Mouse (Mus musculus): Measurements from ENCODE around the gene Foxp1. TPM values are rescaled to one million over a fixed set of nuclear protein-coding genes. Genes with fewer than 3 reads are reported as not detected.

Gene Foxp1
- polyA plus RNA-seq, 1 experiment from 2014 or later: 65.4 TPM

DNA sequence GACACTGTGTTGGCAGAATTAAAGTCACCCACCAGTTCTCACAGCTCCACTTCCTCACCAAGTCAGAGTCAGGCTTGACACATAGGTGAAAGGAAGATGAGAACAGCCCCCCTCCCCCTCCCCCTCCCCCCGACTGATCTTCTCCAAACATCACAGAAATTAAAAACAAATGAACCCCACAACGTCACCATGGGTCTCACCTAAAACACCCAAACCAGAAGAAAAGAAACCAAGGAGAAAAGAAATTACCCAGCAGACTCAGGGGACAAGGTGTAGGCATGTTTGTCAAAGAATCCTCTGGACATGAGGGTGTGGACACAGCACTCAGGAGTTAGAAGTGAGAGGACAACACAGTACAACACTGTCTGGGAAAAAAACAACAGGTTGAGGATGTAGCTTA, 93.6 kb downstream of the Foxp1 start:
- 48% methylated on average over 2 of the region's 2 CpGs for WGBS

GRCm38 (mm10) chr6:99427301-99427700, 95.2 kb downstream of the Foxp1 start:
- Histone ChIP-seq H3K4me1 (ENCODE audit: control insufficient read depth, insufficient read depth, low read length) (no peaks in the 10 kb centered on the region), H3K27ac (replicated peaks; ENCODE audit: low read depth, low read length) (no peak overlapping the region), H3K4me2 (ENCODE audit: low read depth, severe bottlenecking) (no peak overlapping the region), H3K36me3 (ENCODE audit: control insufficient read depth, insufficient read depth, low read length) (no peaks in the 10 kb centered on the region), H3K27me3 (ENCODE audit: control insufficient read depth, insufficient read depth, low read length) (no peaks in the 10 kb centered on the region), H3K4me3 (ENCODE audit: low read depth, low read length) (no peak overlapping the region), H3K9ac (ENCODE audit: low read length) (no peak overlapping the region), H3K9me3 (ENCODE audit: control insufficient read depth, low read length) (no peaks in the 10 kb centered on the region)
- DNase-seq (ENCODE audit: low spot score) (no peak), ATAC-seq (ENCODE audit: insufficient number of reproducible peaks, low FRiP score, low TSS enrichment, low read depth) (no peak)
- WGBS: 90% methylated on average over 4 of the region's 4 CpGs

More for the DNA sequence above, 93.6 kb downstream of the Foxp1 start:
- Histone ChIP-seq H3K4me2 (ENCODE audit: low read depth, severe bottlenecking) (no peak overlapping the region), H3K9me3 (ENCODE audit: control insufficient read depth, low read length) (no peaks in the 10 kb centered on the region), H3K4me3 (ENCODE audit: low read depth, low read length) (no peak overlapping the region), H3K27me3 (ENCODE audit: control insufficient read depth, insufficient read depth, low read length) (no peaks in the 10 kb centered on the region), H3K4me1 (ENCODE audit: control insufficient read depth, insufficient read depth, low read length) (no peaks in the 10 kb centered on the region), H3K27ac (replicated peaks; ENCODE audit: low read depth, low read length) (no peak overlapping the region), H3K9ac (ENCODE audit: low read length) (no peak overlapping the region), H3K36me3 (ENCODE audit: control insufficient read depth, insufficient read depth, low read length) (no peaks in the 10 kb centered on the region)
- ATAC-seq (ENCODE audit: insufficient number of reproducible peaks, low FRiP score, low TSS enrichment, low read depth): no peak
- no peak for DNase-seq (ENCODE audit: low spot score)

DNA sequence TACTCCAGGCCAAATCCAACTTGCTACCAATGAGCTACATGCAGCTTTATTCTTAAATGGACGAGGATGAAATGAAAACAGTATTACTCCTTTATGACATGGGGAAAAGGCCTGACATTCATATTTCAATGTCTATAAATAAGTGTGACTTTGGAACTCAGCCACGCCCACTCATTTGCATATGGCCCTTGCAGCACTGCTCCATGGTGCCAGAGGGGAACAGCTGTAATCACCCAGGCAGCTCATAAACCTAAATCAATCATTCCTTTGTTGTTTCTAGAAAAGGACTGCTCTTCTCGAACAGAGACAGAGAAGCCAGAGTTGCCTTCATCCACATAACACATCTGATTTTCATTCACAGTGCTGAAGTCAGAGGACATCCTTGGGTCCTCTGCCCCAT, 97.5 kb downstream of the Foxp1 start:
- DNase-seq (ENCODE audit: low spot score): no peak
- Histone ChIP-seq H3K36me3 (ENCODE audit: control insufficient read depth, insufficient read depth, low read length) (no peaks in the 10 kb centered on the region), H3K27ac (replicated peaks; ENCODE audit: low read depth, low read length) (no peak overlapping the region), H3K9ac (ENCODE audit: low read length) (no peak overlapping the region), H3K4me2 (ENCODE audit: low read depth, severe bottlenecking) (no peak overlapping the region), H3K9me3 (ENCODE audit: control insufficient read depth, low read length) (no peaks in the 10 kb centered on the region), H3K27me3 (ENCODE audit: control insufficient read depth, insufficient read depth, low read length) (no peaks in the 10 kb centered on the region), H3K4me3 (ENCODE audit: low read depth, low read length) (no peak overlapping the region), H3K4me1 (ENCODE audit: control insufficient read depth, insufficient read depth, low read length) (no peaks in the 10 kb centered on the region)
- 50% methylated on average over 3 of the region's 3 CpGs for WGBS
- no peak for ATAC-seq (ENCODE audit: insufficient number of reproducible peaks, low FRiP score, low TSS enrichment, low read depth)

DNA sequence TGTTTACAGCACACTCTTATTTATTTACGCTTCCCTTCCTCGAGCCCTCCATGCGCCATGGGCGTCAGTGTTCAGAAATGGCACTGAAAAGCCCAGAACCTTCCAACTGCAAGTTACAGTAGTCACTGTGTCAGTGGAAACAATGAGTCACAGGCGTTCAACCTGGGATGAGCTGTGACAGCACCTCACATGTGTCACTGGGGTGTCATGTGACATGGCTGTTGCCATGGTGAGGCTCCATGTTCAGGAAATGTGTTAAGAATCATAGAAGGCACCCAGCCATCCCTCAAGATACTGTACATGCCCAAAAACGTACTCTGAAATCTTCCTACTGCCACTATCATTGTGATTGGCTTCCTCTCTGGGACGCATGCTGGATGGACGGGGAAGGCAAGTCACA, 101.9 kb downstream of the Foxp1 start:
- Histone ChIP-seq H3K9me3 (ENCODE audit: control insufficient read depth, low read length) (no peaks in the 10 kb centered on the region), H3K4me2 (ENCODE audit: low read depth, severe bottlenecking) (no peak overlapping the region), H3K27ac (replicated peaks; ENCODE audit: low read depth, low read length) (no peak overlapping the region), H3K4me3 (ENCODE audit: low read depth, low read length) (no peak overlapping the region), H3K9ac (ENCODE audit: low read length) (no peak overlapping the region), H3K36me3 (ENCODE audit: control insufficient read depth, insufficient read depth, low read length) (no peaks in the 10 kb centered on the region), H3K27me3 (ENCODE audit: control insufficient read depth, insufficient read depth, low read length) (no peaks in the 10 kb centered on the region), H3K4me1 (ENCODE audit: control insufficient read depth, insufficient read depth, low read length) (no peaks in the 10 kb centered on the region)
- WGBS: 83% methylated on average over 8 of the region's 8 CpGs
- ATAC-seq (ENCODE audit: insufficient number of reproducible peaks, low FRiP score, low TSS enrichment, low read depth) (no peak), DNase-seq (ENCODE audit: low spot score) (no peak)

GRCm38 (mm10) chr6:99412598-99412997, 109.9 kb downstream of the Foxp1 start:
- Histone ChIP-seq H3K9me3 (ENCODE audit: control insufficient read depth, low read length) (no peaks in the 10 kb centered on the region), H3K4me2 (ENCODE audit: low read depth, severe bottlenecking) (no peak overlapping the region), H3K4me3 (ENCODE audit: low read depth, low read length) (no peak overlapping the region), H3K9ac (ENCODE audit: low read length) (no peak overlapping the region), H3K4me1 (ENCODE audit: control insufficient read depth, insufficient read depth, low read length) (peaks cover 4% of the 10 kb centered on the region; the same call in 1 of the 2 replicates), H3K27ac (replicated peaks; ENCODE audit: low read depth, low read length) (no peak overlapping the region), H3K36me3 (ENCODE audit: control insufficient read depth, insufficient read depth, low read length) (no peaks in the 10 kb centered on the region), H3K27me3 (ENCODE audit: control insufficient read depth, insufficient read depth, low read length) (no peaks in the 10 kb centered on the region)
- WGBS: 83% methylated on average over 6 of the region's 6 CpGs
- no peak for ATAC-seq (ENCODE audit: insufficient number of reproducible peaks, low FRiP score, low TSS enrichment, low read depth)
- DNase-seq (ENCODE audit: low spot score): no peak

DNA sequence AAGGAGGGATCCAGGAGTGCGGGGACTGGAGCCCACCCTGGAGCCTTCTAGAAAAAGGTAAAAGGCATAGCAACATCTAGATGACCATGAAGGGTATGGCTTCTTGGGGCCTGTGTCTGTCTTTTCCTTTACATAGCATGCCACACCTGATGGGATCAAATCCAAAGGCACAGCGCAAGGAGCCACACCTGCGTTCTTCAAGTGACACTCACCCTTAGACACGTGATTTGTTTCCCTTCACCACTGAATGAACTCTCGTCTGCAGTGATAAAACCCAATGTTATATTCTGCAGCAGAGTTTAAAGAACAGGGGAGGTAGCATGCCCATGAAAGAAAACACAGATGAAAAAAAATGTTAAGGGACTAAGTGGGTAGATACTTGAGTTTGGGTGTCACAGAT, 112.9 kb downstream of the Foxp1 start:
- Histone ChIP-seq H3K4me2 (ENCODE audit: low read depth, severe bottlenecking) (no peak overlapping the region), H3K27me3 (ENCODE audit: control insufficient read depth, insufficient read depth, low read length) (no peaks in the 10 kb centered on the region), H3K36me3 (ENCODE audit: control insufficient read depth, insufficient read depth, low read length) (no peaks in the 10 kb centered on the region), H3K4me1 (ENCODE audit: control insufficient read depth, insufficient read depth, low read length) (peaks cover 4% of the 10 kb centered on the region; the same call in 1 of the 2 replicates), H3K4me3 (ENCODE audit: low read depth, low read length) (no peak overlapping the region), H3K27ac (replicated peaks; ENCODE audit: low read depth, low read length) (no peak overlapping the region), H3K9me3 (ENCODE audit: control insufficient read depth, low read length) (no peaks in the 10 kb centered on the region), H3K9ac (ENCODE audit: low read length) (no peak overlapping the region)
- ATAC-seq (ENCODE audit: insufficient number of reproducible peaks, low FRiP score, low TSS enrichment, low read depth) (no peak), DNase-seq (ENCODE audit: low spot score) (no peak)
- WGBS: 85% methylated on average over 5 of the region's 5 CpGs

DNA sequence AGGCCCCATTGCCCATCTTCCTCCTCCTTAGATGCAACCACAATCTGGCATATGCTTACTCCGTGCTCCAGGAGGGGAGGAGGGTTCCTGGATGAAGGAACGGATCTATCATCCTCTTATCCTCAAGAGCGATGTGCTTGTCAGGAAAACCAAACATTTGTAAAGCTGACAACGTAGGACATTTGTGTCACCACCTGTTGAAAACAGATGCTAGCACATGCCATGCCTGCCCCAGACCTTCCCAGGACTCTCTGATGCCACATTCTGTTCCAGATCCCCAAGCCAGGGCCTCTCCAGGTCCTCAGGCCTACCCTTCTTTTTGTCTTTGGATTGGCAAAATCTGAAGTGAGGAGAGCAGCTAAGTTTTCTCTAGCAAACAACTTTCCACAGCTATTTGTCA, 113.6 kb downstream of the Foxp1 start:
- H3K4me3 ChIP-seq (ENCODE audit: low read depth, low read length): no peak overlapping the region
- H3K4me1 ChIP-seq (ENCODE audit: control insufficient read depth, insufficient read depth, low read length): peaks cover 4% of the 10 kb centered on the region; the same call in 1 of the 2 replicates
- H3K9me3 ChIP-seq (ENCODE audit: control insufficient read depth, low read length): no peaks in the 10 kb centered on the region
- no peaks in the 10 kb centered on the region for H3K36me3 ChIP-seq (ENCODE audit: control insufficient read depth, insufficient read depth, low read length)
- H3K9ac ChIP-seq (ENCODE audit: low read length): no peak overlapping the region
- H3K4me2 ChIP-seq (ENCODE audit: low read depth, severe bottlenecking): no peak overlapping the region
- H3K27me3 ChIP-seq (ENCODE audit: control insufficient read depth, insufficient read depth, low read length): no peaks in the 10 kb centered on the region
- ATAC-seq (ENCODE audit: insufficient number of reproducible peaks, low FRiP score, low TSS enrichment, low read depth) (no peak), DNase-seq (ENCODE audit: low spot score) (no peak)
- no peak overlapping the region for H3K27ac ChIP-seq (replicated peaks; ENCODE audit: low read depth, low read length)
- WGBS: 71% methylated on average over 4 of the region's 4 CpGs

- no peak overlapping the region for H3K4me2 ChIP-seq (ENCODE audit: low read depth, severe bottlenecking)
- peaks cover 7% of the 10 kb centered on the region for H3K4me1 ChIP-seq (ENCODE audit: control insufficient read depth, insufficient read depth, low read length)
- 95% methylated on average over 6 of the region's 6 CpGs for WGBS
- no peak for ATAC-seq (ENCODE audit: insufficient number of reproducible peaks, low FRiP score, low TSS enrichment, low read depth)
- no peak overlapping the region for H3K9ac ChIP-seq (ENCODE audit: low read length)
- no peaks in the 10 kb centered on the region for H3K27me3 ChIP-seq (ENCODE audit: control insufficient read depth, insufficient read depth, low read length)
- H3K4me3 ChIP-seq (ENCODE audit: low read depth, low read length): no peak overlapping the region
- no peak overlapping the region for H3K27ac ChIP-seq (replicated peaks; ENCODE audit: low read depth, low read length)
- no peaks in the 10 kb centered on the region for H3K36me3 ChIP-seq (ENCODE audit: control insufficient read depth, insufficient read depth, low read length)
- DNase-seq (ENCODE audit: low spot score): no peak
- no peaks in the 10 kb centered on the region for H3K9me3 ChIP-seq (ENCODE audit: control insufficient read depth, low read length)
Observed at GRCm38 (mm10) chr6:99403755-99404390, 118.6 kb downstream of the Foxp1 start.

DNA sequence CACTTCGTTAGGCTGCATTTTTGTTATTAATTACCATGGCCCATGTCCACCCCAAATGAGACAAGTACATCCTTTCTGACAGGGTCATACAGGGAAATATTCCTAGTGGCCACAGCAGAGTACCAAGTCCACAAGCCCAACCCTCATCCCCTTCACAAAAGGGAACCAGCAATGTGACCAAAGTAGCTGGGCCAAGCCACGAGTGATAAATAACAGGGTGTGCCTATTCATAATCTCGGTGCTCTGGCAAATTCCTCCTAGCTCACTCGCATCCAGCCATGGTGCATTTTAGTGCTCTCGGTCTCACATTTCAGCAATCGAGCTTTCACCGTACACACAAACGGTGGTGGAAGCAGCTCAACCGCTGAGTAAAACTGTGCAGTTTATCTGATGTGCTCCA, 119.6 kb downstream of the Foxp1 start:
- 67% methylated on average over 9 of the region's 9 CpGs for WGBS
- H3K4me3 ChIP-seq (ENCODE audit: low read depth, low read length): no peak overlapping the region
- H3K9me3 ChIP-seq (ENCODE audit: control insufficient read depth, low read length): no peaks in the 10 kb centered on the region
- H3K27ac ChIP-seq (replicated peaks; ENCODE audit: low read depth, low read length): no peak overlapping the region
- H3K27me3 ChIP-seq (ENCODE audit: control insufficient read depth, insufficient read depth, low read length): no peaks in the 10 kb centered on the region
- no peaks in the 10 kb centered on the region for H3K36me3 ChIP-seq (ENCODE audit: control insufficient read depth, insufficient read depth, low read length)
- ATAC-seq (ENCODE audit: insufficient number of reproducible peaks, low FRiP score, low TSS enrichment, low read depth) (no peak), DNase-seq (ENCODE audit: low spot score) (no peak)
- no peak overlapping the region for H3K4me2 ChIP-seq (ENCODE audit: low read depth, severe bottlenecking)
- no peak overlapping the region for H3K9ac ChIP-seq (ENCODE audit: low read length)
- peaks cover 7% of the 10 kb centered on the region for H3K4me1 ChIP-seq (ENCODE audit: control insufficient read depth, insufficient read depth, low read length)

Data from limb, embryonic 11.5 days (tissue).